Mouse (Mus musculus) layer of hippocampus, adult 2 months (tissue): ENCODE measurements at regions not wholly inside any gene's neighbourhood (a gene's known extent, or its start where the extent isn't known, plus 50 kb on each side); places are given as distances from the start of the nearest gene placed in this dataset.

ENCODE experiments used
- DNase-seq, 2 experiments: peaks; one replicate each; pipeline ENCODE4 v3.0.0; 2022; ENCODE audit warnings: low spot score in 2 of 2
- H3K27ac ChIP-seq: fragments of 200-600 bp; 2 replicates; pipeline ENCODE4 v1.8.1; 2022
- H3K4me3 ChIP-seq: fragments of 200-600 bp; 2 replicates; pipeline ENCODE4 v1.8.1; 2022; ENCODE audit warnings: mild to moderate bottlenecking
- CTCF ChIP-seq: fragments of 200-600 bp; conservative IDR thresholded peaks from 2 replicates; pipeline ENCODE4 v1.8.1; 2022; ENCODE audit warnings: antibody characterized with exemption, mild to moderate bottlenecking, moderate library complexity

DNA sequence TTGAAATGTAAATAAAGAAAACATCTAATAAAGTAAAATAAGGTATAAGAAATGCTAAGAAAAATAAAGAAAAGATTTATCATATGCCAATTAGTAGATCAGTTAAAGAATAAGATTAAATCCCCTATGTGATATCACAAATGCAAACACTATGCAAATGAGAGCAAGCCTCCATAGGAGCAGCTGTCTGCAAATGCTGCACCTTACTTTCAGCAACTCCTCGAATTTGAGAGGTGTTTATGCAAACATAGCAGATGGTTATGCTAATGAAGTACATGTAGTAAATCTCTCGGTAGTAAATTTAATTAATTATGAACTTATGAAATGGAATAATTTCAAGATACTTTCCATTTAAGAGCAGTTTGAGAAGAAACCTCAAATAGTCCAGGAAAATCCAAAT is 396.8 kb downstream of the G6pd2 start:
- Histone ChIP-seq H3K27ac (no peak overlapping the region), H3K4me3 (no peak overlapping the region)
- DNase-seq: no peak
- TF ChIP-seq CTCF: no peak
